Mouse (Mus musculus) thymus, adult 2 months (tissue): ENCODE results near the gene Hspbap1. TPM values are rescaled to one million over a fixed set of nuclear protein-coding genes. Genes with fewer than 3 reads are reported as not detected.

Experiments used
- DNase-seq: peaks from one replicate; pipeline ENCODE4 v3.0.0; 2021
- H3K27ac ChIP-seq: fragments of 200-500 bp; 2 replicates; pipeline ENCODE4 v1.5.1; 2012; ENCODE audit warnings: low read length, control low read depth; ENCODE audit not compliant: control insufficient read depth, insufficient read depth
- H3K27me3 ChIP-seq: fragments of 200-500 bp; 2 replicates; pipeline ENCODE4 v1.6.1; 2012; ENCODE audit warnings: mild to moderate bottlenecking, low read length, moderate library complexity, mixed read lengths; ENCODE audit not compliant: control insufficient read depth, insufficient read depth
- H3K36me3 ChIP-seq: fragments of 200-500 bp; 2 replicates; pipeline ENCODE4 v1.6.1; 2012; ENCODE audit warnings: mild to moderate bottlenecking, low read length, moderate library complexity; ENCODE audit not compliant: control insufficient read depth, insufficient read depth
- H3K4me1 ChIP-seq: fragments of 200-500 bp; replicated peaks from 2 replicates; pipeline ENCODE4 v1.6.1; 2012; ENCODE audit warnings: low read length; ENCODE audit not compliant: control insufficient read depth, insufficient read depth
- H3K4me3 ChIP-seq: fragments of 200-500 bp; 2 replicates; pipeline ENCODE4 v1.5.1; 2012; ENCODE audit warnings: mild to moderate bottlenecking, low read length, control low read depth, moderate library complexity; ENCODE audit not compliant: control insufficient read depth, insufficient read depth
- CTCF ChIP-seq: fragments of 200-500 bp; IDR thresholded peaks from 2 replicates; pipeline ENCODE4 v1.5.1; 2012; ENCODE audit warnings: mild to moderate bottlenecking, control low read depth, low read length, moderate library complexity, borderline replicate concordance; ENCODE audit not compliant: control insufficient read depth, poor library complexity, insufficient read depth; ENCODE audit errors: extremely low read depth
- POLR2A ChIP-seq: fragments of 200-500 bp; IDR thresholded peaks from 2 replicates; pipeline ENCODE4 v1.6.1; 2012; ENCODE audit warnings: mild to moderate bottlenecking, low read length, control low read depth, moderate library complexity; ENCODE audit not compliant: control insufficient read depth, poor library complexity, insufficient read depth; ENCODE audit errors: extremely low read depth
- WGBS: fragments of 180-500 bp; shearing (Covaris S2); methylation state at CpG from one replicate; pipeline ENCODE4 v1.1.7; 2018; 5-methylcytosine and 5-hydroxymethylcytosine counted together
- polyA plus RNA-seq: library from polyadenylated mRNA; depleted of rRNA; stranded (reverse); fragments of >200 nt; gene quantifications from 2 replicates; pipeline ENCODE4 v1.2.3, GENCODE M21; 2012

The Hspbap1 gene
- polyA plus RNA-seq, 1 experiment, result 16.0 TPM

DNA sequence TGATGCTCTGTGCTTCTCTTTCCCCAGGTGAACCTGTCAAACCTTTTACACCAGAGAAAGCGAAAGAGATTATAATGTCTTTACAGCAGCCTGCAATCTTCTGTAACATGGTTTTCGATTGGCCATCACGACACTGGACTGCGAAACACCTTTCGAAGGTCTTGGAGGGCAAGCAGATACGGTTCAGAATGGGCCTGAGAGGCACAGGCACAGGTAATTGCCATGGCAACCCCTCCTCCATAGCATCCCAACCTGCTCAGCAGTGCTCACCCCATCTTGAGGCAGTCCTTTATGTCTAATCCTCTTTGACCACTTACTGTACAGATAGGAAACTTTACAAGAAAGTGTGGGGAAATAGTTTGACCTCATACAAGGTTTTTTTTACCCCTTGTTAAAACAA lies 17.0 kb downstream of the Hspbap1 start:
- TF ChIP-seq POLR2A (no peak), CTCF (no peak)
- Histone ChIP-seq H3K36me3 (peaks cover 11% of the 10 kb centered on the region; the same call in 1 of the 2 replicates), H3K27ac (no peak overlapping the region), H3K4me1 (peaks cover 17% of the 10 kb centered on the region), H3K27me3 (no peaks in the 10 kb centered on the region), H3K4me3 (no peak overlapping the region)
- no peak for DNase-seq
- WGBS, result 98% methylated on average over 6 of the region's 6 CpGs

DNA sequence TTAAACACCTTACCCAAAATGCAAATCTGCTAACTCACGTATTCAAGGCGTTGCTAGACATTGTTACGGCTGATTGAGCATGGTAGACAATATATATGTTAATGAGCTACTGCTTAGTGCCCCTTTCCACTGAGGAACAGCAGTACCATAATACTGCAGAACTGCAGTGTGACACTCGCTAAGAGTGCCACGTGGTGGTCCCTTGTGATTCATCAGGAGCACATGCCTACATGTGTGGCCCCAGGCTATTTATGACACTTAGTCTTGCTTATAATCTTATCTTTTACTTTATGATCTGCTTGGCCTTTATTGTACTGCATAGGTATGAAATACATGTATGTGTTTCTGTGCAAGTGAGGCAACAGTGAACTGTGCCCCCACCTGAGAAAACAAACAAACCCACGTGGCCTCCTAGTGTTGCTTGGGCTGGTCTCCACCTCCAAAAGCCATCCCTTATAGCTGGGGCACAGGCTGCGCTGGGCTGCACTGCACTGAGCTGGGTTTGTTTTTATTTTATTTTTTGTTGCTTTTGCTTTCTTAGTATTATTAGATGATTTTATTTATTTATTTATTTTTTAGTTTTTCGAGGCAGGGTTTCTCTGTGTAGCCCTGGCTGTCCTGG lies 17.5 kb downstream of the Hspbap1 start:
- peaks cover 11% of the 10 kb centered on the region; the same call in 1 of the 2 replicates for H3K36me3 ChIP-seq
- H3K4me1 ChIP-seq, result peaks cover 15% of the 10 kb centered on the region
- H3K27ac ChIP-seq, result no peak overlapping the region
- TF ChIP-seq CTCF, result no peak
- TF ChIP-seq POLR2A, result no peak
- DNase-seq, result no peak
- H3K4me3 ChIP-seq, result no peak overlapping the region
- WGBS, result 94% methylated on average over 8 of the region's 8 CpGs
- H3K27me3 ChIP-seq, result no peaks in the 10 kb centered on the region

DNA sequence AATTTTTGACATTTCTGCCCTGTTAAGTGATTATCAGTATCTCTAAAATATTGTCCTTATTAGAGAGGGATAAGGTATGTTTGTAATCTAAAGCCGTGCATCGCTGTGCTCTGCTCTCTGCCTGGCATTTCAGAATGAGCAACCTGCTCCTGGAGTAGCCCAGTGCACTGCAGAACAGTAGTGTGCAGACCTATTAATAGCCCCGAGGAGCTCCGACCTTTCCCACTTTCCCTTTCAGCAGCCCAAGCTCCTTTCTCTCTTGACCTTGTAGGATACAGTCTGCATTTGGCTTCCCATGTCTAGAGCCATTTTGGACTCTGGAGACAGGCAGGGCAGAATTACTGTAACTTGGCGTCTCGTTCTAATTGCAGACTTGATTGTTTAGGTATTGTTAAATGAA lies 18.2 kb downstream of the Hspbap1 start:
- H3K27ac ChIP-seq, result no peak overlapping the region

DNA sequence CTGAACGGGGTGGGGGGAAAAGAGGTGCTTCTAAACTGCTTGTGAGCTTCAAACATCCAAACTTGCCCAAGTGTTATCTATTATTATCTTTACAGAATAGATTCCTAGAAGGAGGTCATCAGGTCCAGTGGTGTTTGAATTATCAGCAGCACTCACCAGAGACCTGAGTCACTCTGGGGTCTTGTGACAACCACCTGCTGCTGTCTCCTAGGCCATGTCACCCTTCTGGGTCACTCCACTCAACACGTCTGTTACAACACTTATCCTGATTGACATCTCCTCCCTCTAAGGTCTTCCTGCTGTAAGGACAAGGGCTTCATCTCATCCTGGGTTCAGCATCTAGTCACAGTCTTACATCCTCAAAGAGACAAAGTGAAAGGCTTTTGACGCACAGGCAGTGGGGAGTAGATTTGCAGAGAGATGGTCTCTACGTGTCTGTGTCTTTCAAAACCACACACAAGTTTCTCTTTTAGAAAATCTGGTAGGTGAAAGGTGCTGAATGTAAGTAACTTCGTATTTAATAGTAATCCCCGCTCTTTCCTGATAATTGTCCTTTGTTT lies 21.9 kb downstream of the Hspbap1 start:
- H3K4me1 ChIP-seq, result peaks cover 5% of the 10 kb centered on the region; the same call in 1 of the 2 replicates
- 78% methylated on average over 6 of the region's 6 CpGs for WGBS
- H3K27me3 ChIP-seq, result no peaks in the 10 kb centered on the region
- H3K36me3 ChIP-seq, result peaks cover 11% of the 10 kb centered on the region; the same call in 1 of the 2 replicates
- no peak overlapping the region for H3K4me3 ChIP-seq
- no peak for DNase-seq
- TF ChIP-seq CTCF, result no peak
- TF ChIP-seq POLR2A, result no peak
- peak overlapping the region; percentile 50; the same call in 1 of the 2 replicates for H3K27ac ChIP-seq

More for the DNA sequence above, 18.2 kb downstream of the Hspbap1 start:
- H3K4me3 ChIP-seq, result no peak overlapping the region
- no peak for DNase-seq
- H3K4me1 ChIP-seq, result peaks cover 13% of the 10 kb centered on the region
- WGBS, result 96% methylated on average over 6 of the region's 6 CpGs
- H3K36me3 ChIP-seq, result peaks cover 11% of the 10 kb centered on the region; the same call in 1 of the 2 replicates
- no peaks in the 10 kb centered on the region for H3K27me3 ChIP-seq
- TF ChIP-seq CTCF (no peak), POLR2A (no peak)

DNA sequence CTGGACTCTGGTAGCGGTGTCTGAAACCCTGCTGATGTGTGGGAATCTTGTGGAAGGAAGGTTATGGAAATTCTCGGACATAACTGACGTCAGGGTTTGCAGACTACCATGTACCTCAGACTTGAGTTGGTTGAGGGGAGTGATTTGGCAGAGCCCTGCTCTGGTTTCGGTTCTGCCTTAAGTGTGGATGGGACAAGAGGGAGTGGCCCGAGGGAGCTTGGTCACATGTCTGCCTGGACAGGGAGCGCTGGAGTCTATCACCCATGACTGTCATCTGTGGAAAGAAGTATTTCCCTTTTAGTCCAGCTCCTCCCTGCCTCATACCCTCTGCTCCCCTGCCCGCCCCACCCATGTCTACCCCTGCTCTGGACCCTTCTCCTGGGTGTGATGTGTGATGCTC lies 32.0 kb downstream of the Hspbap1 start:
- TF ChIP-seq CTCF (no peak), POLR2A (no peak)
- peaks cover 6% of the 10 kb centered on the region; the same call in 1 of the 2 replicates for H3K36me3 ChIP-seq
- WGBS, result 95% methylated on average over 7 of the region's 7 CpGs

DNA sequence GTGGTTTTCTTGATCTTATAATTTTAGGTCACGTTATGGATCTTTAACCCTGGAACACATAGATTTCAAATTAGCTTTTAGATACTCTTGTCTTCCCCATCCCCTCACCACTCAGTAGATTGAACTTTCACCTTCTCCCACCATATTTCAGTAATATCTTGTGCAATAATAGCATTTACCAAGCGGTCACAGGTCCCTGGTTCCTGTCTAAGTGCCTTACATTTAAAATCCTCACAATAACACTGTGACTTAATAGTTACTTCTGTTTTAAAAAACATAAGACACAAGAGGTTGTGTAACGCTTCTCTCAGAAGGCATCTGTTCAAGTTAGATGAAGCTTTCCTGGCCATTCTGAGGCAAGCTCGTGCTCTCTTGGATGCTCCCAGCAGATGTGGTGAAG lies 33.5 kb downstream of the Hspbap1 start:
- no peaks in the 10 kb centered on the region for H3K27me3 ChIP-seq
- 96% methylated on average over 4 of the region's 4 CpGs for WGBS

More for the DNA sequence above, 32.0 kb downstream of the Hspbap1 start:
- no peaks in the 10 kb centered on the region for H3K27me3 ChIP-seq
- H3K4me1 ChIP-seq, result no peaks in the 10 kb centered on the region
- no peak overlapping the region for H3K4me3 ChIP-seq
- no peak overlapping the region for H3K27ac ChIP-seq
- DNase-seq, result no peak

More for the DNA sequence above, 33.5 kb downstream of the Hspbap1 start:
- Histone ChIP-seq H3K27ac (no peak overlapping the region), H3K36me3 (peaks cover 6% of the 10 kb centered on the region; the same call in 1 of the 2 replicates), H3K4me3 (no peak overlapping the region), H3K4me1 (no peaks in the 10 kb centered on the region)
- TF ChIP-seq POLR2A (no peak), CTCF (no peak)
- no peak for DNase-seq
